Mouse (Mus musculus): ENCODE results near the gene Plod1.

GRCm38 (mm10) chr4:147928136-147928535 lies 8.4 kb downstream of the Plod1 start:
- no peak for TF ChIP-seq CTCF (IDR thresholded peaks at IDR 0.05; ENCODE audit: borderline replicate concordance, insufficient read depth, low read length)
- TF ChIP-seq POLR2A (IDR thresholded peaks at IDR 0.05; ENCODE audit: low read depth, low read length): no peak
